In the genomic region with DNA sequence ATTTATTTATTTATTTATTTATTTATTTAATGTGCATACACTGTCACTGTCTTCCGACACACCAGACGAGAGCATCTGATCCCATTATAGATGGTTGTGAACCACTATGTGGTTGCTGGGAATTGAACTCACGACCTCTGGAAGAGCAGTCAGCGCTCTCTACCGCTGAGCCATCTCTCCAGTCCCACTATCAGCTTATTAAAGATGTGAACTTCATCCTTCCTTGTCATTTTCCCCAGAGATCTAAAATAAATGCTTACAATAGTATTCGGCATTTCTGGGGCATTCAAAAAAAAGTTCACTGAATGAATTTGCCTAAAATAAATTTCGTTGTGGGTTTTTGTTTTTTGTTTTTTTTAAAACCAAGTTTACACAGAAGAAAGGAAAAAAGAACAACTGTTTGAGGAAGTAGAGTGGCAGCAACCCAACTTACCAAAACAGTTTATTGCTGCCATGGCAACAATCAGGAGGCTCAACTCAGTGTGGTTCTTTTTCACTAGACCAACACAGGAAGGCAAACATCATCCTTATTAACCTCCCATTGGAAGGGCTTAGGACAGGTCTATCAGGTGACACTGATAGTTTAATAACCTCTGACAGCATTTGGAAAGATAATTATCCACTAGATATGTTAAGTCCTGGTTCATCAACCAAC, we compare ENCODE assay signal across 18 mouse cellular contexts. TPM values are rescaled to one million over a fixed set of nuclear protein-coding genes. Genes with fewer than 3 reads are reported as not detected.
A peak's percentile ranks its signal among the peaks of the same experiment; 100 is the strongest.
DNase-seq lines count a peak whose midpoint lies in the region.
"Had no signal": no experiment of that assay in that cellular context is flagged by ENCODE, and none has a peak within 500 bp of the region (broad histone marks: within the 10 kb centered on the region; RNA-seq: fewer than 3 reads in every experiment).

No protein-coding gene starts in this region.

- intact Hi-C loops in heart, postnatal 25 days (cut with DNase I): no loop called here
- intact Hi-C loops in gastrocnemius, postnatal 36 days (cut with DNase I): no loop called here

- peak; percentile 33 to 47 for DNase-seq in heart, adult 9 months (ENCODE audit: low spot score in 2 of 2)
- DNase-seq in heart, postnatal 25 days (ENCODE audit: low spot score): no peak
- peak; percentile 6 for DNase-seq in urinary bladder, postnatal 14 days (ENCODE audit: low spot score)
- no peak for DNase-seq in urinary bladder, adult 18-20 months (ENCODE audit: low spot score in 2 of 2)
- peak; percentile 22 for DNase-seq in heart, postnatal 4 days
- no peak for DNase-seq in ovary, adult 18-20 months (ENCODE audit: low spot score)
- DNase-seq in gastrocnemius, postnatal 36 days: no peak
- DNase-seq: adrenal gland, postnatal 14 days; cerebellum, adult 11 months; cerebellum, postnatal 25 days; gastrocnemius, postnatal 10 days; kidney, postnatal 36 days; midbrain, embryonic 14.5 days; right cerebral cortex, postnatal 14 days; spleen, adult 18-20 months; thymus, postnatal 36 days had no signal

RNA-seq across cellular contexts. Expression of a gene that starts 2.6 kb away (rescaled TPM):
- under 1 TPM; 0.70 to 0.86 TPM for total RNA-seq in heart, postnatal 25 days (2021)
- total RNA-seq in heart, postnatal 4 days (2021): under 1 TPM; 0.61 to 0.83 TPM
- not detected for total RNA-seq in gastrocnemius, postnatal 36 days (2021)
- total RNA-seq: left cerebral cortex, adult 18-20 months; megakaryocyte progenitor cell, adult 5-6 weeks had no signal

Comparison
In these comparisons a context has a peak if more than half of its experiments do, and no peak if none do; other contexts are left out.
1. DNase-seq: peak in heart, adult 9 months (2 of 2), urinary bladder, postnatal 14 days (single experiment) and heart, postnatal 4 days (single experiment); none in heart, postnatal 25 days (single experiment), urinary bladder, adult 18-20 months (0 of 2), ovary, adult 18-20 months (single experiment) and gastrocnemius, postnatal 36 days (0 of 2).